Mouse (Mus musculus): Measurements from ENCODE around the gene Adprm.
"Not testable (repeated sequence)": the region's sequence is repeated elsewhere in the genome, so short reads cannot be mapped to it uniquely, and the experiment has no call there.

Adprm gene

DNA sequence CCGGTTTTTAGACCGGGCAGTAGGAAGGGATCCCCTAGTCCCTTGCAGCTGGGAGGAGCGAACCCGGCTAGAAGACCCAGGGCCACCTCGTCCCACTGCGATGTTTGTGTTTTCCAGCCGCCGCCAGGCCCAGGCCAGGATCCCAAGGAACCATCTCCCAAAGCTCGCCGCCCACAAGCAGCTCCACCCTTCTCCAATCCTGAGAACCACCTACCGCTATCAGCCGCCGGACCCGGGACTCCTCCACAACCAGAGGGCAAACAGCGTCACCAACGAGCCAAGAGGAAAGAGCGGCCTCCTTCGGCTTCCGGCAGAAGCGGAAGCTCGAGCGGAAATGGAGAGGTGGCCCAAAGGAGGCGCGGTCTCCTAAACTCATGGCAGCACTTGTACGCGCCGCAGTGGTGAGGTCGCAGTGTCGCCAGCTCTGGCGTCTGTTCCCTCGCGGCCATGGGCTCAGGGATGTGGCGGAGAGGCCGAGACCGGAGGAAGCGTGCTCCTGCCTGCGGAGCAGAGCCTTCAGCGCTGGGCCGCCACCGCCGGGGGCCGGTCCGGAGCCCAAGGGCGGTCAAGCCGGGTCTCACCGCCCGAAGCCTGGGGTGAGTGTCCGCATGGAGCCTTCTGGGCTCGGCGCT, at the start of gene Adprm, which contains the start of gene Sco1:
Adprm (minus strand) TSS at position 274 of the 632 bp plus-strand sequence.
Sco1 (plus strand) TSS at position 350 of the 632 bp plus-strand sequence.
- peak; percentile 93 for DNase-seq

DNA sequence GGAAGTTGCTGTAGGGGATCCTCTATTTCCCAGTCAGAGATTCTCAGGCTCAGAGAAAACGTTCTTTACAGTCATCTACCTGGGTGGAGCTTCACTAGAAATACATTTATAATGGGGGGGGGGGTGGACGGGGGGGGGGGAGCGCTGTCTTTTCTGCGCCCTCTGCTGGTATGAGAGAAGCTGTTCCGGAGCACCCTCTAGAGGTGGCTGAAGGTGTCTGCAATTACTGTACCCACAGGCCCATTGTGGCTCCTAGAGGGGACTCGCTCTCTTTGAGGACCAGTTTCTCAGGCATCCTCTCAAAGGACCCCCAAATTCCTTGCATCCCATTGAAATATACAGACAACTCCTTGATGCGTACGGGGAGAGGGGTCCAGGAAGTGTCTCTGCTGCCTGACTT, 49.3 kb upstream of the Adprm start:
- DNase-seq = peak; percentile 56

GRCm38 (mm10) chr11:67100169-67100568, 47.8 kb upstream of the Adprm start:
- peak; percentile 58 for DNase-seq

DNA sequence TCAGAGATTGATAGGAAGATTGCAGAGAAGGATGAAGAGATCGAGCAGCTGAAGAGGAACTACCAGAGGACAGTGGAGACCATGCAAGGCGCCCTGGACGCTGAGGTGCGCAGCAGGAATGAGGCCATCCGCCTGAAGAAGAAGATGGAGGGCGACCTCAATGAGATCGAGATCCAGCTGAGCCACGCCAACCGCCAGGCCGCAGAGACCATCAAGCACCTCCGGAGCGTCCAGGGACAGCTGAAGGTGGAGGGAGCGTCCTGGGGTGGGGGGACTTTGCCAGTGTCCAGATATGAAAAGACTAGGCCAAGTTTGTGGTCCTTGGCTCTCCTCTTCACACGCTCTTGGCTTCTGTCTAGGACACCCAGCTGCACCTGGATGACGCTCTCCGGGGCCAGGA, 46.8 kb upstream of the Adprm start:
- no peak for DNase-seq

- no peak for DNase-seq
Observed at GRCm38 (mm10) chr11:67098427-67098826, 46.0 kb upstream of the Adprm start.

DNA sequence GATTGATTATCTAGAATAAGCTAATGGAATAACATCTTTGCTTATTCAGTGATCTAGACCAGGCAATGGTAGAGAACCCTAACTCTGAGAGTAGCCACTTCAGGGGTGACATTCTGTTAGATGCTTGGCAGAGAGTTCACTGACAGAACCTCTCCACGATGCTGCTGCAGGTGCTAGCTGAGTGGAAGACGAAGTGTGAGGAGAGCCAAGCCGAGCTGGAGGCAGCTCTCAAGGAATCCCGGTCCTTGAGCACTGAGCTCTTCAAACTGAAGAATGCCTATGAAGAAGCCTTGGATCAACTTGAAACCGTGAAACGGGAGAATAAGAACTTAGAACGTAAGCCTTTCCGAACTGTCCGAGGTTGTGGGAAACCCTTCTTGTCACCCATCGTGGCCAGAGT, 45.3 kb upstream of the Adprm start:
- DNase-seq = no peak

DNA sequence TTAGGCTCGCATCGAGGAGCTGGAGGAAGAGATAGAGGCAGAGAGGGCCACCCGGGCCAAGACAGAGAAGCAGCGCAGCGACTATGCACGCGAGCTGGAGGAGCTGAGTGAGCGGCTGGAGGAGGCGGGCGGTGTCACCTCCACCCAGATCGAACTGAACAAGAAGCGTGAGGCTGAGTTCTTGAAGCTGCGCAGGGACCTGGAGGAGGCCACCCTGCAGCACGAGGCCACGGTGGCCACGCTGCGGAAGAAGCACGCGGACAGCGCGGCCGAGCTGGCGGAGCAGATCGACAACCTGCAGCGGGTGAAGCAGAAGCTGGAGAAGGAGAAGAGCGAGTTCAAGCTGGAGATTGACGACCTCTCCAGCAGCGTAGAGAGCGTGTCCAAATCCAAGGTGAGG, 42.1 kb upstream of the Adprm start:
- no peak for DNase-seq

GRCm38 (mm10) chr11:67093652-67094051, 41.3 kb upstream of the Adprm start:
- DNase-seq = no peak

- DNase-seq = no peak
Observed at GRCm38 (mm10) chr11:67093201-67093600, 40.8 kb upstream of the Adprm start.

DNA sequence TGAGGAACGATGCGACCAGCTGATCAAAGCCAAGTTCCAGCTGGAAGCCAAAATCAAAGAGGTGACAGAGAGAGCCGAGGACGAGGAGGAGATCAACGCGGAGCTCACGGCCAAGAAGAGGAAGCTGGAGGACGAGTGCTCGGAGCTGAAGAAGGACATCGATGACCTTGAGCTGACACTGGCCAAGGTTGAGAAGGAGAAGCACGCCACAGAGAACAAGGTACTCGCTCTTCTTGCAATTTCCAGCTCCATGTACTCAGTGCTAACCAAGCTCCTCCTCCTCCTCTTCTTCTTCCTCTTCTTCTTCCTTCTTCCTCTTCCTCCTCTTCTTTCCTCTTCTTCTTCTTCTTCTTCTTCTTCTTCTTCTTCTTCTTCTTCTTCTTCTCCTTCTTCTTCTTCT, 40.0 kb upstream of the Adprm start:
- not testable (repeated sequence) for DNase-seq

GRCm38 (mm10) chr11:67087225-67087624, 34.8 kb upstream of the Adprm start:
- no peak for DNase-seq

GRCm38 (mm10) chr11:67086467-67087164, 34.2 kb upstream of the Adprm start:
- peak; percentile 51 for DNase-seq

DNA sequence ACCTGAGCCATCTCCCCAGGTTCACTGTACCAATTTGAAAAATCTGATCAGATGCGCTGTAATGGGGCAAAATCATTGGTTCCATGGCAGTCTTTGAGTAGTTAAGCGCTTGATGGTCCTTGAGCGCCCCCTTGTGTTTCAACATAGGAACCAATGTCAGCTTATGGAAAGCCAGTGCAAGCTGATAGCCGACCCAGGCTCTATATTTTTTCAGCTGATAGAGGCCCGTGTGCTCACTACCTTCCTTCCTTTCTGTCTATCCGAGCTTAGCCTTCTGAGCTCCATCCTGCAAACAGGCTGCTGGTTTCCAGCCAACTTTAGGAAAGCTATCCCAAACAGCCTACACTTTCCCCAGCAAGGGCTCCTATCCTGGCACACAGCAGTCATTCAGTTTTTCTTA, 33.1 kb upstream of the Adprm start:
- DNase-seq = peak; percentile 77

- DNase-seq = no peak
Observed at GRCm38 (mm10) chr11:67083712-67084340, 31.4 kb upstream of the Adprm start.

DNA sequence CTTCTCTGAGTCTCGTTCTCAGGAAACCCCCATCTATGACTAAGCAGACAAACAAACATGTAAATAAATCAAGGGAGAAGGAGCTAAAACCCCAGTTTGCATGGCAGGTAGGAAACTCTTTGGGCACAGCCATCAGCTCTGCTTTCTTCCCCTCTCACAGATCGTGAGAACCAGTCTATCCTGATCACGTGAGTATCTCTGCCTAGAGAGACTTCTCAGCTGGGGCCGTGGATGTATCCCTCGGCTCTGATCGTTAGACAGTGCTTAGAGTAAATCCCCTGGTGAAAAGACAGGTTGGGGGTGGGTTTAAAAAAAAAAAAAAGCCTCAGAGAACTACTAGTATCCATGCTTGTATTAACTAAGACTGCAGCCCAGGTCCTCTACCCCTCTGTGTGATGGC, 30.8 kb upstream of the Adprm start:
- DNase-seq = no peak

- DNase-seq = no peak
Observed at GRCm38 (mm10) chr11:67082793-67083192, 30.4 kb upstream of the Adprm start.

DNA sequence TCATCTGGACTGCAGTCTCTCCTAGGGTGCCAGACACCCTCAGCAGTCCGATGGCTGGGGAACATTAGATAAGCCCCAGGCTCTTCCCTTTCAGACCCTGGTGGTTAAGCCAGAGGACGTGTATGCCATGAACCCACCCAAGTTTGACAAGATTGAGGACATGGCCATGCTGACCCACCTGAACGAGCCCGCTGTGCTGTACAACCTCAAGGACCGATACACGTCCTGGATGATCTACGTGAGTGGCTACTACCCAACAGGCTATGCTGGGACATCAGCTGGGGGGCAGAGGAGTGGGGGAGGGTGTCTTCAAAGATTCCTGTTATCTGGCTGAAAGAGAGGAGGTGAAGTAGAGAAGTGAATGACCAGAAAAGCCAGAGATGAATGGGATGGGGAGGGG, 29.8 kb upstream of the Adprm start:
- no peak for DNase-seq

DNA sequence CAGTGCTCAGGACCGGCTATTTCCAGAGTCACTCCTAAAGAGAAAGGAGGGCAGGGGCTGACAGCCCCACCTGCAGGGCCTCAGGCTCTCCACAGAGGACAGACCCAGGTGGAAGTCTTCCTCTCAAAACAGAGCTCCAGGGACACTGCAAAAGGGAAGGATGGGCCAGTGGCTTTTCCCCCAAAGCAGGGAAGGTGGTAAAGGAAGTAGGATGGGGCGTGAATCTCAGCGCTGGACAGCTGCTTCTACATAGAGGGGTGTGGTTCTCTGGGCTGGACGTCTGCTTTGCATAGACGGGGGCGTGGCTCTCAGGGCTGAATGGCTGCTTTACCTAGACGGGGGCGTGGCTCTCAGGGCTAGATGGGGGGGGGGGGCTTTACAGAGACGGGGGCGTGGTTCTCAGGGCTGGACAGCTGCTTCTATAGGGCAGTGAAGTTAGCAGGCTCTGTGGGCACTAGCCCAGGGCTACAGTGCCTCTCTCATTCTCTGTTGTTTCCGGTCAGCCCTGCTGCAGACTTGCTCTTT, 28.8 kb upstream of the Adprm start:
- DNase-seq = peak; percentile 40

- DNase-seq = peak; percentile 56
Observed at GRCm38 (mm10) chr11:67080168-67080567, 27.8 kb upstream of the Adprm start.

GRCm38 (mm10) chr11:67079740-67080139, 27.3 kb upstream of the Adprm start:
- no peak for DNase-seq

GRCm38 (mm10) chr11:67078888-67079287, 26.5 kb upstream of the Adprm start:
- DNase-seq = no peak

DNA sequence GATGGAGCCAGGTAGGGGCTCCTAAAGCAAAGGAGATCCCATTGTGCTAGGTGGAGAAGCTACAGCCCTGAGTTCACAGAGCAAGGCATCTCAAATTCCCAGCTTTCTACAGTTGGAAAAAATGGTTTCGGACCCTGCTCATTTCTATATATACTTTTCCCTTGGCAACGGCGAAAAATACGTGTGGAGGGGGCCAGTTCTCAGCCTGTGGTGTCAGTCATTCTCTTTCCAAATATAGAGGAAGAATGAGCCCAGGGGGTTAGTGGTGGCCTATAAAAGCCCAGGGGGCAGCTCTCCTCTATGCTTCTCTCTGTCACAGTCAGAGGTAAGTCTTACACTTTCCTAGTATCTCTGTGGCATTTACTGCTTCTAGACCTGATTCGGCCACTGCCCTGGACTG, 25.6 kb upstream of the Adprm start, which contains the start of gene Myh3:
Myh3 (plus strand) TSS at position 301 of the 400 bp plus-strand sequence.
- DNase-seq = no peak

DNA sequence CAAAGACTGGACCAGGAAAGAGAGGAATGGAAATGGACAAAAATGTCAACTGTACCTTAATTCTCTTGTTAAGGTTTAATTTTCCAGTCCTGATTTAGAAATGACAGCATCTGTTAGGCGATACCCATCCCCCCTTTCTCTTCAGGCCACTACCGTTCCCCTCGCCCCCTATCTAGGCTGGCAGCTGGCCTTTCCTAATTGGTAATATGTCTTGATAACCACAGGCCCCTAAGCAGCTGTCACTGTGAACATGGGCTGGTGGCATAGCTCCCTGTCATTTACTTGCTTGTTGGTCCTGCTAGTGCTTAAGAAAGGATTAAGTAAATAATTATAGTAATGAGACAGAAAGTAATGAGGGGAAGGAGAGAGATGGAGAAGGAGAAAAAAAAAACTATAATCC, 25.0 kb upstream of the Adprm start:
- DNase-seq = no peak

DNA sequence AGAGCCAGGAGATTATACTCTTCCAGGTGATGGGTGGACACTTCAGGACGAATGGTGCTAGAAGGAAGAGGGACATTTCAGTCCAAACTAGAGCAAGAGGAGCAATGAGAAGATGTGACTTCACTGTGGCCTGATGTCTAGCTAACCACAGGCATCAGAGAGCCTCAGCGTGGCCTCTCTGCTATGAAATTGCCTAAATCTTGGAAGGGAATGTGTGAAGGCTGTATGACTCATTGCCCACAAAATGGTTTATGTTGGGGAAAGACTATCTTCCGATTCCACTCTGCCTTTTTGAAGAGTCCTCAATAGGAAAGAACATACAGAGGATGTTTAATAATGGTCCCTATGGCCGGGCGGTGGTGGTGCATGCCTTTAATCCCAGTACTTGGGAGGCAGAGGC, 24.4 kb upstream of the Adprm start:
- no peak for DNase-seq
